Mouse (Mus musculus) left cerebral cortex, adult 11 months (tissue): ENCODE measurements around the gene Pid1.
"Not testable (repeated sequence)": the region's sequence is repeated elsewhere in the genome, so short reads cannot be mapped to it uniquely, and the experiment has no call there.

Experiments used
- DNase-seq: peaks from one replicate; pipeline ENCODE4 v3.0.0; 2022; ENCODE audit warnings: low spot score

Pid1 gene

GRCm38 (mm10) chr1:84271712-84272200 is 92.2 kb downstream of the Pid1 start:
- DNase-seq: no peak

- no peak for DNase-seq
Observed at GRCm38 (mm10) chr1:84257656-84258055, 106.3 kb downstream of the Pid1 start.

DNA sequence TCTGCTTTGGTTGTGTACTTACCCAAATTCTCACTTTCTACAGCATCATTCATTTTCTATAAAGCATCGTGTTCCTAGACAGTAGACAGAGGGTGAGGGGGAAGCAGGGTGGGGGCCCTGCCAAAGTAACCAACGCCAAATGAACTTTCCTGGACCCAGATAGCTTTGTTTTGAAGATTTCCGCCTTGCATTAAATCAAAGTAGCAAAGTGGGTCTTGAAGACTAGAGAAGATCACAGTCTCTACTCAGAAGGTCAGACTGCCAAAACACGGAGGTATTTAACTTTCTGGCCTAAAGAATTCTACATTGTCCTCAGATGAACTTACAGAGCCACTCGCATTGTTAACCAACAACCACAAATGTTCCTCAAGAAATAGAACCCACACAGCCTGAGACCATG is 109.6 kb downstream of the Pid1 start:
- no peak for DNase-seq

GRCm38 (mm10) chr1:84253838-84254237 is 110.1 kb downstream of the Pid1 start:
- no peak for DNase-seq

DNA sequence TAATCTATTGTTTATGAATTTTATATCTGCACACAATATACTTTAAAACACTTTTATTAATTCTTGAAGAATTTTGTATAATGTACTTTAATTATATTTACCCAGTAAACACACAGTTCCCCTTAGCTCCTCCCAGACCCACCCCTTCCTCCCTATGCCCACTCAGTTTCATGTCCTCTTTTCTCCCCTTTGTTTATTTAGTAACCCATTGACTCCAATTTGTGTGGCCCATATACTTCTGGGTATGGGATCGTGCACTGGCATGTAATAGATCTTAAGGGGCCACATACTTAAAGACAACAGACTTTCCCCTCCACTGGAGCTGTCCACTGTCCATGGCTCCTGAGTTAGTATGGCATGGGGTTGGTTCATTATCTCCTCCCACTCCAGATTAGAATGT is 112.8 kb downstream of the Pid1 start:
- no peak for DNase-seq

DNA sequence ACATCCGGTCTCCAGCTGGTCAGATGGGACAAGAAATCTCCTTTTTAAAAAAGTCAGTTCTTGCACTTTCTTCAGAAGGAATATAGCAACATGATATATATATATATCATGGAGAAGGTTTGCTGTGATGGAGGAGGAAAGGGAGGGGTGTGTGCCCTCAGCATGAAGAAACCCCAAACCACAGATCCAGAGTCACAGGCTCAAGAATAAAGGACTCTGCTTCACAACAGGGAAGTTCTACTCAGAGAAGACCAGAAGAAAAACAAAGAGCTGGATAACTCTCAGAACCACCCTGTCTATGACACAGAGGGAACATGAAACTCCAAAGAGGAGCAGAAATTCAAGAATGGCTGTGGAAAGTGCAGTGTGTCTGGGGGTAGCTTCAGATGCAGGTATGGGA is 113.2 kb downstream of the Pid1 start:
- no peak for DNase-seq

DNA sequence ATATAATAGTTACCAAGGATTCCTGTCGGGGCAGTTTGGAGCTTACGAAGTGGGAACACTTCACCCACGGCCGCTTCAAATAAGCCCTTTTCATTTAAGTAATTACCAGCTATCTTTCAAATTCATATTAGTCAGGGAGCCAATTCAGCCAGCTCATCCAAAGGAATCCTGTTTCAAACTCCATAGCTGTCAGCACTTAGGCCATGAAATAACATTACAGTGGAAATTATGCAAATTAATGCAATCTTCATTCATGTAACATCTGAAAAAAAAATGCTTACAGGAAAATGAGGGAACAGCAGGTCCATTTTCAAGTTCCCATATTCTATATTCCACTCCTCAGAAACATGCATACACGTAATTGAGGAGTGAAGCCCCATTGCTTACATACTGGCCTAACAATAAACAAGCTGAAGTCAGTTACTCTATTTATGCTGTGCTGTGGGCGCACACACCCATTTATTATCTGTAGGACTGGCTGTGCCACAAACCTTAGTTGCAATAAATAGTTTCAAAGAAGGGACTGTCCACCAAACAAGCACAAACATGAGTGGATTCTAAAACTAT is 114.1 kb downstream of the Pid1 start:
- no peak for DNase-seq

DNA sequence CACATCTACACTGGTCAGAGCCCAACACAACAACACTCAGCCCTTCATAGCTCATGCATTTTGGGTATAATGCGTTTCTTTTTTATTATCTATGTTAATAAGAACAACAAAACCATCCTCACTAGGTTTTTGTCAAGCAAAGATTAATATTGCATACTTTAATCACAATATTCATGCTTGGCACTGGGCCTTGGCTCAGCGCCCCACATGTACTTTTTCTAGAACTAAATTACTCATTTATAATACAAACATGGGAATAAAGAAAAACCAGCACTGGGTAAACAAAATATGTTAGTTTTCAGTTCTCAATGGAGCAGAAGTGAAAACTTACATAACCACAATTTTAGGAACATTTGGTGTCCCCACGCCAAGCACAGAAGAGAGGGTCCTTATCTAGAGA is 116.9 kb downstream of the Pid1 start:
- no peak for DNase-seq

- no peak for DNase-seq
Observed at GRCm38 (mm10) chr1:84241192-84241828, 122.7 kb downstream of the Pid1 start.

DNA sequence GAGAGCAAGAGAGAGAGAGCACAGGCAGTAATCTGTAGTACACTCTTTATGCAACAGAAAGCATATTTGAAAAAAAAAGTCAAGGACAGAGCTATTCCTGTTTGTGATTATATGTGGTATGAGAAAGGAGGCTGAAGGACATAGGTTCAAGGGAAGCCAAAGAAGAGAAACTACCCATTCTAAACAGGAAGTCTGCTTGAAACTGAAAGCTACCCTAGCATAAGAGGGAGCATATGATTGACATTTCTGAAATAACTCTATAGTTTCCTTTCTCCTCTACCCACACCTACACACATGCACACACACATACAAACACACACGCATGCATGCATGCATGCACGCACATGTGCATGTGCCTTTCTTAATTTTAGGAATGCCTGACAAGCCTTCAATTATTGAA is 123.8 kb downstream of the Pid1 start:
- DNase-seq: no peak

DNA sequence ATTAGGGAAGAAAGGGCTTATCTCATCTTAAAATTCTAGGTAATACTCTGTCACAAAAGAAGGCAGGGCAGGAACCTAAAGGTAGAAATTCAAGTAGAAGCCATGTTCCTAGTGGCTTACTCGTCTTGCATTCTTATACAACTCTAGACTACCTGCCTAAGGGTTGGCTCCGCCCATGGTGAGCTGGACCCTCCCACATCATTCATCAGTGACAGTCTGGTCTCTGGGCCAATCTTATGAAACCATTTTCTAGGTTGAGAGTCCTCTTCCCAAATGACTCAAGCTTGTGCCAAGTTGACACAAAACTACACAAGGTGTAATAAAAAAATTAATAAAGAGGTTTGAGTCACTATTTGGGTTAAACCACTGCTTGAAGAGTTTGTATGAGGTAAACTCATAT is 133.5 kb downstream of the Pid1 start:
- no peak for DNase-seq

- no peak for DNase-seq
Observed at GRCm38 (mm10) chr1:84225626-84226025, 138.4 kb downstream of the Pid1 start.

DNA sequence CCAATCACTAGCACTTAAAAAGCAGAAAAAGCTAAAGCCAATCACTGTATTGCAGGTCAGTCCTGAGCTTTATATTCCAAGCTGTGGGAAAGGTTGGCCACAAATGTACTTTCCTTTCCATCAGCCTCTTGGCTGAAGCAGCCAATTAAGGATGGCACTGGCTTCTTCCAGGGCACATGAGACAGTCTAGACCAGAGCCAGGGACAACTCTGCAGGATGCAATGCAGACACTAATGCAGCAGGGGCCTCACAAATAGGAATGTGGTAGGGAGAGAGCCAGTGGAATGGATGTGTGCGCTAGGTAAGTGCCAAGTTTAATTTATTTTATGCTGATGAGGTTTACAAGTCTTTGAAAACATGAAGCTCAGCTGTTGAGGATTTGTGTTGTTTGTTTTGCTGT is 141.9 kb downstream of the Pid1 start:
- DNase-seq: no peak

GRCm38 (mm10) chr1:84218605-84219004 is 145.4 kb downstream of the Pid1 start:
- peak; percentile 26 for DNase-seq

- no peak for DNase-seq
Observed at GRCm38 (mm10) chr1:84217777-84218176, 146.2 kb downstream of the Pid1 start.

DNA sequence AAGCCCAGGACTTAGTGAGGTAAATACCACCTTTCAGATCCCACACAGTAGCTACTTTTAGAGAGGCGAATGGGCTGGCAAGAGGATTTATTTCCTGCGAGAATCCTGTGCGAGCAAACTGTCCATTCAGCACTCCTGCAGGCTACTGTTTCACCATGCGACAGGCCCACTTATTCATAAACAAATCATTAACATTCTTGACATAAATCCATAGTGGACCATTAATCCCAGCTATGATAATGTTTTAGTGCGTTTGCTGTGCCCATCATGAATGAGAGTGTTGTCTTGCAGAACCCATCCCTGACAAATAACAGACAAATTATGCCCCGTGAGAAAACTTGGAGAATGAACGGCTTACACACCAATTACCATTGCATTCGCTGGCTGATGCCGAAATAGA is 152.5 kb downstream of the Pid1 start:
- no peak for DNase-seq

DNA sequence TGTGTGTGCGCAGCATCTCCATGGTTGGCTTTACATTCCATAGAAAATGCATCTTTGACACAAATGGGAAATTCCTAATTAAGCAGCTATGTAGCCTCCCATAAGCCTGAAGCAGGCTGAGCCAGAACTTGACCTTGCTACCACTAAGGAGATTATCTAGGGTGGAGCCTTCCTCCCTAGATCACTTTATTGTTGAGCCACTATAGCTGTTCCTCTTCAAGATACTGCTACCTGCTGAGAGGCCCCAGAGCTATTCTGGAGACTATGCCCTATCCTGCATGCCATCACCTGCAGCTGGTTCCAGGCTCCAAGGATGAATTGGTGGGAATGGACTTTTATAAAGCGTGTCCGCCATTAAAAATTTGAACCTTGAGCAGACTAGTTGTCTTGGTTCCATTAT is 158.2 kb downstream of the Pid1 start:
- DNase-seq: not testable (repeated sequence)

- DNase-seq: peak; percentile 43
Observed at GRCm38 (mm10) chr1:84203494-84203893, 160.5 kb downstream of the Pid1 start.

DNA sequence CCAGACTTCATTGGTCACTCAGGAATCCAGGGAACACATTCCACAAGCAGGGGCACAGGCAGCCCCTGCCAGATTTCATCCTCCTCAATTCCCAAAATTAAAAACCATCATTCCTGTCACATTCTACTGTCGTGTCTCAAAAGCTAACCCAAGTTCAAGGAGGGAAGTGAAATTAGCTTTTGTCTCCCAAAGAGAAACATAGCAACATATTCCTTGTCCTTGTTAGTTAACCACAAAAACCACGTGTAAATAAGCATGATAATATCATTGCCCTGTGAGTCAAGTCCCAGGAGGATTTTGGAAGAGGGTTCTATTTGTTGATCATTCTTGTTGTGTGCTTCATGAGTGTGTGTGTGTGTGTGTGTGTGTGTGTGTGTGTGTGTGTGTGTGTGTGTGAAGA is 164.1 kb downstream of the Pid1 start:
- no peak for DNase-seq

GRCm38 (mm10) chr1:84198887-84199286 is 165.1 kb downstream of the Pid1 start:
- no peak for DNase-seq

DNA sequence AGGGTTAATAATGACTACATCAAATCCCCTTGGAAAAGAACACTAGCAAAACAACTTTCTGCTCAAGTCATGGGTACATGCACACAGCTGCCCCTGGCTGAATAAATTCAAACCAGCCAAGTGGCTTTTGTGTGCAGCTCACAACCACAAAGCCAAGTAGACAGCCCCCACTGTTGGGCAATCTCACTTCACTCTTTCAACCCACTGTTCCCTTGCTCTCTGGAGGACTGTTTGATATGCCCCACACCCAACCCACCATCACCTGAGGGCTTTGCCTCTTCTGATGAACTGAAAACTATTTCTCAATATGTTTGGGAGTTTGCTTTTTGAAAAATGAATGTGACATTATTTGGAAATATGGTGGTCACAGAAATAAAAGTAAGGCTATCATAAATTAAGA is 171.8 kb downstream of the Pid1 start:
- no peak for DNase-seq

DNA sequence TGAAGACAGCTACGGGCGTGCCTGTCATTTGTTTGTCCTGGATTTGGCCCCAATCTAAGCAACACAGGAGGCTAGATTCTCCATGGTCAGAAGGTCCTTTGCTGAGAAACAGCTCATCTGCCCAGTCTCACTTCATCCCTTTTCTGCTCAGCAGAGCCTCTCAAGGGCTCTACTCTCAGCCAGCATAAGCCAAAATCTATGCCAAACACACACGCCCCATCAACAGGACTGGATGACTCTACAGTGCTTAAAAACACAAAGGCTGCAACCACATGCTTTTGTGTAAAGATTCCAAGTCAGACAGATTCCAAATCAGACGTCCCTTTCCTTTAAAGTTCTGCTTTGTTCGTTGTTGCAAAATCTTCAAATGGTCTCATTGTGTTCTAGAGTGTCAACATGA is 174.5 kb downstream of the Pid1 start:
- no peak for DNase-seq

DNA sequence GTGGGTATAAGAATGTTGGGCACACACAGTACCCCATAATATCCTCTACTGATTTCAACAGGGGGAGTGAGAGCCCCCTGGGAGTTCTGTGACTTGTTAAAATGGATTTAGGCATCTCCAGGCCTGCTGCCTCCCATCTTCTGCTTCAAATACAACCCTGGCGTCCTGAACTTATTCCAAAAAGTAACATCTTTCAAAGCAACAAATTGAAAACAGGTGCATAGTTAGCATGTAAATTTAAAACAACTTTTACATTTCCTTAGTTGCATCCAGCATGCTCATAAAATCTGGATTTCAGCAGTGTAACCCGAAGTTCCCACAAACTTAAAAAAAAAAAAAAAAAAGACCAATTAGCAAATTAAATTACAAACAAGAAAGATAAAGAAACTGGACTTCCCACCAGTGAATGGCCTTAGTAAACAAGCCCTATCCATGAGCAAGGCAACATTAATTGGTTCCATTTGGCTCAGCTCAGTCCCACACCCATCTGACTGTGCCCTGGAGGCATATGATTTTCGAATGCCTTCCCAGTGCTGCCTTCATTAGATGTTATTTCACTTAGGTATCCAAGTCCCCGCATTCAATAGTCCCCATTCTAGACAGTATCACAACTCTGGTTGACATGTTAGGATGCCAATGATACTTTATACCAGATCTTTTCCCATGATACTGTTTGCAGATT is 177.1 kb downstream of the Pid1 start:
- DNase-seq: no peak

- no peak for DNase-seq
Observed at GRCm38 (mm10) chr1:84177696-84178095, 186.3 kb downstream of the Pid1 start.
